Mouse (Mus musculus) MEL (cell line): ENCODE data around the gene Erbb4.

Source experiments
- CTCF ChIP-seq, 3 experiments: IDR thresholded peaks in 2 of 3; conservative IDR thresholded peaks in 1 of 3; 2 replicates each; pipeline ENCODE4 v1.5.1; 2011 to 2012; ENCODE audit warnings: low read length in 3 of 3, low read depth in 2 of 3, mild to moderate bottlenecking in 2 of 3, improper control_type of control experiment in 1 of 3, inconsistent platforms in 1 of 3, mixed read lengths in 1 of 3, moderate library complexity in 1 of 3; ENCODE audit not compliant: control insufficient read depth in 1 of 3, insufficient read depth in 1 of 3, poor library complexity in 1 of 3, severe bottlenecking in 1 of 3
- ELF1 ChIP-seq: IDR thresholded peaks from 2 replicates; pipeline ENCODE4 v1.6.1; 2014; ENCODE audit warnings: low read depth, mild to moderate bottlenecking, inconsistent platforms, low read length, improper control_type of control experiment, moderate library complexity
- ETS1 ChIP-seq: IDR thresholded peaks from 2 replicates; pipeline ENCODE4 v1.6.1; 2012; ENCODE audit warnings: low read depth, mild to moderate bottlenecking, inconsistent platforms, low read length, improper control_type of control experiment, moderate library complexity
- GATA1 ChIP-seq: IDR thresholded peaks from 2 replicates; pipeline ENCODE4 v1.6.1; 2011; ENCODE audit warnings: low read depth, low read length, improper control_type of control experiment
- KAT2A ChIP-seq: conservative IDR thresholded peaks from 2 replicates; pipeline ENCODE4 v1.6.1; 2012; ENCODE audit warnings: low read depth, low read length, improper control_type of control experiment, inconsistent platforms
- NRF1 ChIP-seq: IDR thresholded peaks from 2 replicates; pipeline ENCODE4 v1.6.1; 2014; ENCODE audit warnings: low read depth, mild to moderate bottlenecking, inconsistent platforms, low read length, improper control_type of control experiment, moderate library complexity; ENCODE audit not compliant: poor library complexity, insufficient read depth, severe bottlenecking
- POLR2A ChIP-seq, 2 experiments: IDR thresholded peaks; 2 replicates each; pipeline ENCODE4 v1.6.1; 2011 to 2012; ENCODE audit warnings: low read length in 2 of 2, mild to moderate bottlenecking in 2 of 2, control low read depth in 1 of 2, improper control_type of control experiment in 1 of 2, low read depth in 1 of 2, moderate library complexity in 1 of 2; ENCODE audit not compliant: control insufficient read depth in 1 of 2, insufficient read depth in 1 of 2, poor library complexity in 1 of 2
- USF2 ChIP-seq, 2 experiments: IDR thresholded peaks; 2 replicates each; pipeline ENCODE4 v1.6.1; 2011 to 2012; ENCODE audit warnings: improper control_type of control experiment in 2 of 2, low read length in 2 of 2, borderline replicate concordance in 1 of 2, inconsistent platforms in 1 of 2, low read depth in 1 of 2, mild to moderate bottlenecking in 1 of 2; ENCODE audit not compliant: insufficient read depth in 1 of 2
- ZNF384 ChIP-seq: IDR thresholded peaks from 2 replicates; pipeline ENCODE4 v1.6.1; 2012; ENCODE audit warnings: low read depth, mild to moderate bottlenecking, inconsistent platforms, low read length, improper control_type of control experiment

DNA sequence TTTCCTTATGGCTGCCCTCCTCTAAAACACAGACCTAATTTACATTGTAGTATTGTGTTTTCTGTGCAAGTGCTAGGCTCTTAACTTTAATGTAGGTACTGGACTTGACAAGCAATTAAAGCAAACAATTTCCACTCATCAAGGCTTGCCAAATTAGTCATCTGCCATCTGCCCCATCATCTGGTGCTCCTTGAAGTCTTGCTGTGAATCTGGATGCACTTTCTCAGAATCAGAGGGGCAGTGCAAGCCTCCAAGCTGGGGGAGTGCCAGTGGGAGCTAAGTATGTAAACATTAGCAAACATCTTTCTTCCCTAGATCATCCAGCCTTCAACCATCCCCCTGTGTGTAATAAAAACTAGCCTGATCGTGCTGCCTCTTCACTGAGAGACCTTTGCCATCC, 358.9 kb downstream of the Erbb4 start:
- no peak for TF ChIP-seq USF2 (IDR thresholded peaks at IDR 0.05; ENCODE audit: borderline replicate concordance in 1 of 2, insufficient read depth in 1 of 2, low read depth in 1 of 2, low read length in 2 of 2)
- TF ChIP-seq ETS1, result no peak
- no peak for TF ChIP-seq CTCF (IDR thresholded peaks at IDR 0.05 in 2 of 3, conservative IDR thresholded peaks at IDR 0.05 in 1 of 3; ENCODE audit: control insufficient read depth in 1 of 3, insufficient read depth in 1 of 3, low read depth in 2 of 3, low read length in 3 of 3, poor library complexity in 1 of 3, severe bottlenecking in 1 of 3)
- TF ChIP-seq ELF1, result no peak
- TF ChIP-seq ZNF384, result no peak
- no peak for TF ChIP-seq NRF1
- no peak for TF ChIP-seq KAT2A
- TF ChIP-seq GATA1, result no peak
- TF ChIP-seq POLR2A (IDR thresholded peaks at IDR 0.05; ENCODE audit: control insufficient read depth in 1 of 2, insufficient read depth in 1 of 2, low read depth in 1 of 2, low read length in 2 of 2, poor library complexity in 1 of 2), result no peak
